Mouse (Mus musculus) embryonic stem cell, embryonic (primary cell): ENCODE measurements around the gene Sertad4.

Experiments
- CTCF ChIA-PET, 4 experiments: fragments of 300-600 bp in 2 of 4; fragments of 350-600 bp in 2 of 4; sonication (Branson Sonifier 250); formaldehyde crosslinking; loops; one replicate each; lab custom pipeline; 2022; ENCODE audit warnings: inconsistent platforms in 2 of 4; lab: Charles Lee
- POLR2A ChIA-PET, 4 experiments: fragments of 300-600 bp in 2 of 4; fragments of 350-600 bp in 2 of 4; sonication (Branson Sonifier 250); formaldehyde crosslinking; loops; one replicate each; lab custom pipeline; 2022; ENCODE audit warnings: antibody characterized with exemption in 4 of 4, inconsistent platforms in 1 of 4; lab: Charles Lee

Sertad4 gene

GRCm38 (mm10) chr1:192856411-192856810, 855 bp upstream of the Sertad4 start:
- CTCF ChIA-PET, result interaction anchor here in 2 of 4 experiments (0.7 to 0.9 kb wide), 2 partner anchors 13 to 209 kb away, joined by 3 read pairs; no protein-coding TSS in a partner anchor

GRCm38 (mm10) chr1:192854819-192855271, 711 bp downstream of the Sertad4 start:
- ChIA-PET POLR2A (interaction anchor here in 3 of 4 experiments (0.6 to 2.3 kb wide), 8 partner anchors 18 to 109 kb away, joined by 3 to 8 read pairs (median 4); no protein-coding TSS in a partner anchor), CTCF (interaction anchor here in 3 of 4 experiments (0.6 to 1.4 kb wide), 4 partner anchors 20 to 70 kb away, joined by 3 to 4 read pairs (median 3); no protein-coding TSS in a partner anchor)

More at GRCm38 (mm10) chr1:192856411-192856810, 855 bp upstream of the Sertad4 start:
- POLR2A ChIA-PET, result interaction anchor here in 2 of 4 experiments (0.7 to 1.8 kb wide), 7 partner anchors 14 to 326 kb away, joined by 3 to 7 read pairs (median 4); no protein-coding TSS in a partner anchor

GRCm38 (mm10) chr1:192853988-192854818, 1.4 kb downstream of the Sertad4 start:
- POLR2A ChIA-PET, result interaction anchor here in 3 of 4 experiments (0.6 to 2.3 kb wide), 12 partner anchors 18 to 337 kb away, joined by 3 to 8 read pairs (median 4); no protein-coding TSS in a partner anchor
- CTCF ChIA-PET, result interaction anchor here (0.6 to 1.4 kb wide), 6 partner anchors 19 to 715 kb away, joined by 3 to 4 read pairs (median 3); no protein-coding TSS in a partner anchor

- ChIA-PET POLR2A (interaction anchor here in 2 of 4 experiments (0.6 to 1.6 kb wide), 6 partner anchors 18 to 338 kb away, joined by 3 to 8 read pairs (median 4); no protein-coding TSS in a partner anchor), CTCF (interaction anchor here in 3 of 4 experiments (0.6 to 0.8 kb wide), 4 partner anchors 37 to 69 kb away, joined by 3 to 4 read pairs (median 3); no protein-coding TSS in a partner anchor)
Observed at GRCm38 (mm10) chr1:192853429-192853828, 2.1 kb downstream of the Sertad4 start.

DNA sequence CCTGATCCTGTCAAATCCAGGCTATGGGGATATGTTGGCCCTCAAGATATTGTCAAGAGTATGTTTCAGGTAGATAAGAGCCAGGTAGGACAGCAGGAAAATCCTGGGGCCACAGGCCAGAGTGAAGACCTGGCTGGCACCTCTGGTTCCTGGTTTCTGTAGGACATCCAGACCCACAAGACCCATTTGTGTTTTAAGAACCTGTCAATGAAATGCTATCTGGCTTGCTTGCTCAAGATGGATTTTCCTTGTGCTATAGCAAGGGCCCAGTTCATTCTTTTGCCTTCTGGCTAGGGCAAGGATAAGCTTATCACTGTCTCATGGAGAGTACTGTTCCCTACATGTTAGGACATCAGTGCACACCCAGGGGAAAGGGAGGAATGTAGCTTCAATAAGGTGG, 3.5 kb downstream of the Sertad4 start:
- POLR2A ChIA-PET, result interaction anchor here in 1 of 4 experiments (0.6 kb wide), 1 partner anchor 26 kb away, joined by 3 read pairs; no protein-coding TSS in a partner anchor

GRCm38 (mm10) chr1:192851640-192852039, 3.9 kb downstream of the Sertad4 start:
- ChIA-PET POLR2A (interaction anchor here in 2 of 4 experiments (0.6 to 1.1 kb wide), 3 partner anchors 12 to 106 kb away, joined by 3 to 4 read pairs (median 3); no protein-coding TSS in a partner anchor), CTCF (interaction anchor here in 2 of 4 experiments (0.6 to 1.1 kb wide), 3 partner anchors 11 to 53 kb away, joined by 3 to 7 read pairs (median 4); no protein-coding TSS in a partner anchor)

More for the DNA sequence above, 3.5 kb downstream of the Sertad4 start:
- CTCF ChIA-PET, result interaction anchor here in 1 of 4 experiments (0.7 kb wide), 1 partner anchor 134 kb away, joined by 4 read pairs; no protein-coding TSS in a partner anchor

DNA sequence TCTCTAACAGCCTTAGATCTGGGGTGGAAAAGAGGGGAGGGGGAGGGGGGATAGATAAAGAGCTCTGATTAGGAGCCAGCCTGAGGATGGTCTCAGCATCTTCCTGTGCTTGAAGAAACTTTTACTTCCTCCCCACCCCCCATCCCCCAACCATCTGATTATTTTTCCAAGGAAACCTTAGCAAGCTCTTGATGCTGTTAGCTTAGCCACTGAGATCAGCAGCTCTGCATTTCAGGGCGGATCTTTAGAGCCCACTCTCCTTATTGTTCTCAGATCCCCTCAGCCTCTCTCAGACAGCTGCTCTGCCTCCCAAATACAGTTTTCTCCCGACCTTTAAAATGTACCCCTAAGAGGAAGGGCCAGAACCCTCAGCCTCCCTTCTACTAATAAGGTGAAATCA, 4.4 kb downstream of the Sertad4 start:
- POLR2A ChIA-PET, result interaction anchor here in 3 of 4 experiments (0.6 to 1.3 kb wide), 5 partner anchors 12 to 855 kb away, joined by 3 to 5 read pairs (median 4); no protein-coding TSS in a partner anchor
- CTCF ChIA-PET, result interaction anchor here in 3 of 4 experiments (0.6 to 1.1 kb wide), 5 partner anchors 10 to 531 kb away, joined by 3 to 7 read pairs (median 4); no protein-coding TSS in a partner anchor

DNA sequence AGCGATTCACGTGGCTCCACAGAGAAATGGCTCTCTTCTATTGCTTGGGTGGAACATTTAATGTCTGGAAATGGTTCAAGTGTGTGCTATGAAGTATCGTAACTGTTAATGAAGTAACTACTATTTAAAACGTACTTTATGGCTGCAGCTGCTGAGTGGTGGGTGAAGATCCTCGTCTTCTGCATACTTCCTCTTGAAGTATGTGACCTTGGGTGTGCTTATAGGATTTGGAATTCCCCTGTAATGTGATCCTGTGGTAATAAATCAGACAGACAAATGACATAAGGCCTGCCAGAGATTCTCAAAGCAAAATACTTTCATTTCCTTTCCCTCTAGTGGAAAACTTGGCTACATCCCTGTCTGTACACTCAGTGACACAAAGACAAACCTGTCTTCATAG, 5.9 kb downstream of the Sertad4 start:
- CTCF ChIA-PET, result no interaction called here
- POLR2A ChIA-PET, result no interaction called here

DNA sequence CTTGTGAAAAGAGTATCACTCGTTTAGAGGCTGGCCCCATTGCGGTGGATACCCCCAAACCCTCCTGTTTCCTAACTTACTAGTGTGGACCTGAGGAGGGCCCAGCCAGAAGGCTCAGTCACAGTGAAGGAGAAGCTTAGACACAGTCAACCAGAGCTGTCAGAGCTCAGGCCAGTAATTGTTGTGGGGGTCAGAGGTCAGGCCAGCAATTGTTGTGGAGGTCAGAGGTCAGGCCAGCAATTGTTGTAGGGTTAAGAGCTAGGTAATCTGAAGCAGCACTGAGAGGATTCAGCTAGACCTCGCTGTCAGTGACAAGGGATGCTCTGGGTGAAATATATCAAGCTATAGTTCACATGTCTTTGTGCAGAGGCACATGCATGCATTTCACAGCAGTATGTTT, 8.3 kb downstream of the Sertad4 start:
- POLR2A ChIA-PET, result interaction anchor here in 2 of 4 experiments (0.5 to 1.1 kb wide), 6 partner anchors 11 to 935 kb away, joined by 3 read pairs; no protein-coding TSS in a partner anchor
- CTCF ChIA-PET, result no interaction called here

- POLR2A ChIA-PET, result interaction anchor here in 1 of 4 experiments (0.5 kb wide), 1 partner anchor 1660 kb away, joined by 4 read pairs; no protein-coding TSS in a partner anchor
- CTCF ChIA-PET, result interaction anchor here in 1 of 4 experiments (1.0 kb wide), 1 partner anchor 10 kb away, joined by 4 read pairs; no protein-coding TSS in a partner anchor
Observed at GRCm38 (mm10) chr1:192841094-192841813, 14.3 kb downstream of the Sertad4 start.

GRCm38 (mm10) chr1:192840655-192841054, 14.9 kb downstream of the Sertad4 start:
- ChIA-PET CTCF (interaction anchor here in 1 of 4 experiments (1.0 kb wide), 1 partner anchor 10 kb away, joined by 4 read pairs; no protein-coding TSS in a partner anchor), POLR2A (no interaction called here)

GRCm38 (mm10) chr1:192835211-192835681, 20.3 kb downstream of the Sertad4 start:
- POLR2A ChIA-PET, result interaction anchor here (0.6 to 3.6 kb wide), 12 partner anchors 9 to 90 kb away, joined by 3 to 12 read pairs (median 3); partner anchors contain the start of gene Sertad4 (in 1 of the 4)

DNA sequence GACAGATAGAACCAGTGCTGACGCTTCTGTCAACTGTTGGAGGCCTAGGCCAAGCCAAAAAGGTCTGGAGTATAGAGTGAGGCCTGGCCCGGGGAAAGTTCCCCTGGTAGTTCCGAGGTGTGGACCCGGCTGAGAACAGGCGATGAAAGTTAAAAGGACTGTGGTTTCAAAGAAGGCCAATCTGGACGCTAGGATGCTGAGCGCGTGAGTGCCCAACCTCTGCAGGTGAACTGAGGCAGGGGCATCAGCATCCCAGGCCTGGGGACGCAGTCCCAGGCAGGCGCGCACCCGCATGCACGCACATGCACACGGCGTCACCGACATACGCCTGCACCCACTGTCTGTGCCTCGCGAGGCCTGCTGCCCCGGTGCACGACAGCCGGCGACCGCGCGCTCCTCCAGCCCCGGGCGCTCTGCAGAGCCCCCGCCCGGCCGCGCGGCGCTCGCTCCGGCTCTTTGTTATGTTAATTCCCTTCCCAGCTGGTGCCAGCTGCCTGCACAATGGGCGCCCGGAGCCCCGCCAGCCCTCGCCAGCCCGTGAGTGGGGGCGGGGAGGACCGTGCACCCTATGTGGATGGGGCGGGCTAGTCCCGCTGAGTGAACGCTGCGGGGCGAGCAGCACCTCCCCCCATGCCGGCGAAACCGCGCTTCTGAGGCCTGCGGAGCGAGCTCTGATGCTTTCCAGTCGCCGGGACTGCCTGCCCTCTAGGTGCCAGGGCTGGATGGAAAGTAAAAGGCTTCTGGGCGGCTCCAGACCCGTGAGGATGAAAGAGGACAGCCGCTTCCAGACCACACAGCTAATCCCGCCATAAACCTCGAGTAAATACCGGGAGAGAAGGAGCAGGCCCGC, 21.0 kb downstream of the Sertad4 start:
- ChIA-PET POLR2A (interaction anchor here (0.6 to 3.6 kb wide), 14 partner anchors 9 to 89 kb away, joined by 3 to 12 read pairs (median 4); partner anchors contain the start of gene Sertad4 (in 1 of the 4)), CTCF (interaction anchor here in 2 of 4 experiments (0.5 to 1.2 kb wide), 3 partner anchors 20 to 50 kb away, joined by 3 read pairs; no protein-coding TSS in a partner anchor)

More at GRCm38 (mm10) chr1:192835211-192835681, 20.3 kb downstream of the Sertad4 start:
- CTCF ChIA-PET, result interaction anchor here in 2 of 4 experiments (0.5 to 1.2 kb wide), 3 partner anchors 19 to 51 kb away, joined by 3 read pairs; no protein-coding TSS in a partner anchor

- ChIA-PET CTCF (no interaction called here), POLR2A (interaction anchor here in 3 of 4 experiments (0.7 to 3.6 kb wide), 9 partner anchors 10 to 88 kb away, joined by 3 to 12 read pairs (median 4); no protein-coding TSS in a partner anchor)
Observed at GRCm38 (mm10) chr1:192833586-192833985, 22.0 kb downstream of the Sertad4 start.

- POLR2A ChIA-PET, result interaction anchor here in 2 of 4 experiments (0.7 to 3.6 kb wide), 6 partner anchors 16 to 88 kb away, joined by 3 to 12 read pairs (median 4); no protein-coding TSS in a partner anchor
- CTCF ChIA-PET, result interaction anchor here in 1 of 4 experiments (0.5 kb wide), 1 partner anchor 27 kb away, joined by 4 read pairs; no protein-coding TSS in a partner anchor
Observed at GRCm38 (mm10) chr1:192833097-192833496, 22.5 kb downstream of the Sertad4 start.

DNA sequence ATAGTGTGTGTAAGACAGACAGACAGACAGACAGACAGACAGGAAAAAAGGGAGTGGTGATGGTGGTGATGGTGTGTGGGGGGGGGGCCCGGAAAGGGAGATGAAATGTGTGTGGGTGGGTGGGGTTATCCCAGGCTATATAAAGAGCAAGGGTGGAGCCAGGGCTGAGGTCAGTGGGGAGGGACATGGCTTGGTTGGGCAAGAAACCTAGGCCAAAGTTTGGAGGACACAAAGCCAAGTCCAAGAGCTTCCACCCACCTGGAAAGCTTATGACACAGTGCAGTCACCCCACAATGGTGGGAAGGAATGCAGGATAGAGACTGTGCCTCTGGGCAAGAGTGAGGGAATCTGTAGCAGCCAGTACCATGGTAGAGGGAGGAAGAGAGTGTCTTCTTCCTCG, 23.2 kb downstream of the Sertad4 start:
- ChIA-PET CTCF (no interaction called here), POLR2A (interaction anchor here in 2 of 4 experiments (0.6 to 3.6 kb wide), 6 partner anchors 14 to 87 kb away, joined by 3 to 12 read pairs (median 4); no protein-coding TSS in a partner anchor)
